Mouse (Mus musculus) embryo, embryonic 9.5 days (tissue): Measurements from ENCODE around the gene Rps6kl1.

ENCODE experiments used
- DNase-seq: peaks from one replicate; pipeline ENCODE4 v3.0.0-alpha.2; 2017; ENCODE audit errors: extremely low spot score

Rps6kl1 gene

DNA sequence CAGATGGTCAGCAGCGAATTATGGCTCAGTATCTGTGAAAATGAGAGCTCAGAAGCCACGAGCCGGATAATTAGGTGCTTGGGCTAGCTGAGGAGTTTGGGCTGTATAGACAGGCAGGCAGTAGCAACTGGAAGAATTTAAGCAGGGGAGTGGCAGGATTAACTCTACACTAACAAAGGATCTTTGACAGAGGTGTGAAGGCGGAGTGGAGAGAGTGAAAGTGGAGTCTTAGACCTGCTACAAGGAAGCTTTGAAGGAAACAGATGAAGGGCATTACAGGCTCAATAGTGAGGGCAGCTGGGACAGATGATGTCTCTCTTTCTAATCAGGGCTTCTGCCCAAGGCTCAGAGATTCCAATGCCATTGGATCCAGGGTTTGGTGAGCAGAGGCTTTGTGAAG, 41.6 kb downstream of the Rps6kl1 start:
- DNase-seq: no peak

DNA sequence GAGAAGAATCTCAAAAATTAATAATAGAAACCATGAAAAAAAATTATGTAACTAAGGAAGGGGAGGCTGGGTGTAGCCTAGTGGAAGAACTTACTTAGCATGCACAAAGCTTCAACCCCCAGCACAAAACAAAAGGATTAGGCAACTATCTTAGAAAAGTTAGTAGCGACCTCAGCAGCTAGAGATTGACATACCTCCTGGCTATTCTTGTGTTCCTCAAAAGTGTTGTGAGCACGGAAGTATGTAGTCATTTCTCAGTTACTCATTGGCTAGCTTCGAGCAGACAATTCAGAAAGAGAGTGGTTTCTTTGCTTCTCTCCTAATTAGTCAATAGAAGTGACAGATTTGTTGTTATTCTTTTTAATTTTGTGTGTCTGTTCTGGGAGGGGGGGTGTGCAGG, 42.4 kb downstream of the Rps6kl1 start:
- DNase-seq: no peak

DNA sequence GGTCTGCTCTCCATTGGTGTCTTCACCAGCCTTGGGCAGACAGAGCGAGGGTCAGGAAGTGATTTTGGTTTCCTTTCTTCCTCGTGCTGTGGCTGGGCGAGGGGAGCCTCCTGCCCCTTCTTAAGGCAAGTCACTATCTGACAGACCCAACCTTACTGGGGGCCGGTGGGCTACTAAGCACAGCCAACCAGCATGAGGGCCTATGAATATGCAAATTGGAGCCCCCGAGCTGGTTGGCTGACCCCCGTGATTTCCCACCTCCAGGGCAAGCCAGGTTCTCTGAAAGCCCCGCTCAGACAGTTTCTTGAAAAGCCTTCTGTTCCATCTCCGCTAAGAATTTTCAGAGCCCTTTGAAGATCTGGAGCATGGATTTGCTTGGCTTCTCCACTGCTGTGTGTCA, 44.8 kb downstream of the Rps6kl1 start:
- peak; percentile 61 for DNase-seq

DNA sequence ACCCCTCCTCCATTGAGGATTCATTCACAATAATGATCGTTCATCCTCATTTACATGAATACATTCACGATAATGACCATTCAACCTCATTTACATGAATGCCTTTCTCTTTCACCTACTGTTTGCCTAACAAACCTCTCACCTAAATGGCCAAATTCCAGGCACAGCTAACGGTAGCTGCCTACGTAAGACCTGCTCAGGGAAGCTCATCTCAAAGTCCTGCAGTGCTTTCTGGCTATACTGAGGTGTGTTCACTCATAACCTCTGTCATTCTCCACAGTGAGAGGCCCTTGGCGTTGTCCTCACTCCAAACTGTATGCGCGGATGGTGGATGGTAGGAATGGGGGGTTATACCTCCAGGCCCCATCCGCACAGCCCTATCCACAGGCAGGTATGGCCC, 46.3 kb downstream of the Rps6kl1 start:
- DNase-seq: no peak

DNA sequence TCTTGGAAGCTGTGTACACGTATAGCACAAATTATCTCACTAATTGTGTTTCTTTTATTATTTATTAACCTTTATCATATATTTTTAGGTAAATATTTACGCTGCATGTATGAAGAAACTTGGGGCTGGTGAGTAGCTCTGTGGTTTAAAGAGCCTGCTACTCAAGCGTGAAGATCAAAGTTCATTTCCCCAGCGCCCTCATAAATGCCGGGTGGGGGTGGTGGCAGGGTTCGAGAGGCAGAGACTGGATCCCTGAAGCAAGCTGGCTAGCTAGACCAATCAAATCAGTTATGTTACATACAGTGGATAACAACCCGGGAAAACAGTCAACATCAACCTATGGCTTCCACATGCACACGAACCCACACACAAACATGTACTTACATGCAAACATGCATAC, 48.0 kb downstream of the Rps6kl1 start:
- DNase-seq: no peak

DNA sequence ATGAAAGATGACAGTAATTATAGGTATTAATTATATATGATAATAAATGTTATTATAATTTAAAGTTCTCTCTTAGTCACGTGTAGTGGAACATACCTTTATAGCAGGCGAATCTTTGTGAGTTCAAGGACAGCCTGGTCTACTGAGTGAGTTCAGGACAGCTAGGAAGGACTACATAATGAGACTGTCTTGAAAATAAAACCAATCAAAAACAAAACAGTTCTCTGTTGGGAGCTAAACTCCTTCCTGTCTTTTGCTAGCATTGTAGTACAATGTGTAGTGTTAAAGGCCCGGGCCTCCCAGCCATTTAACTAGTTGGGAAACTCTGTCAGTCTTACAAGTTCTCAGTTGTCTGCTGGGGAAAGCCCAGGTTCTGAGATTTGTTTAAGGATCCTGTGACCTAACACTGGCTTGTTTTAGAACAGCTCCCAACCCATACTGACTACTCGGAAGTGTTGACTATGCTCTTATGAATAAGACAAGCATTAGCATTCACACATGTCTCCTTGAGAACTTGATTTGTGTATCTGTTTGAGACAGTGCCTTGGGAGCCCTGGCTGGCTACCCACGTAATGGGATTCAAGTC, 49.5 kb downstream of the Rps6kl1 start:
- no peak for DNase-seq

DNA sequence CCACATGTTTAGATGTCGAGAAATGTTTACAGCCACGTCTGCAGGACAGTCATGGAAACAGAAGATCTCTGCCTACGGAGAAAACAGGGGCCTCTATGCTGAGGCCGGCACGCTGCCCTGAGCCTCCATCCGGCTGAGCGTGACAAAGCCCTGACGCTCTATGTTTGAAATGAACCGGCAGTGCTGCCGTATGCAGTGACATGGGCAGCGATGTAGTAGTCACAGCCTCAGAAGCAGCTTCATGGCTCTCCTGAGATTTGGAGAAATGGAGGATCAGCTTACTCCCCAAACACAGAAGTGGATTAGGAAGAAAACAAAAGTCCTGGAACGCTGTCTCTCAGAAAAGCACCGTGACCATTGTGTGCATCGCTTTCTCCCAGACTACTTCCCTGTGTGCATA, 50.1 kb downstream of the Rps6kl1 start:
- no peak for DNase-seq

DNA sequence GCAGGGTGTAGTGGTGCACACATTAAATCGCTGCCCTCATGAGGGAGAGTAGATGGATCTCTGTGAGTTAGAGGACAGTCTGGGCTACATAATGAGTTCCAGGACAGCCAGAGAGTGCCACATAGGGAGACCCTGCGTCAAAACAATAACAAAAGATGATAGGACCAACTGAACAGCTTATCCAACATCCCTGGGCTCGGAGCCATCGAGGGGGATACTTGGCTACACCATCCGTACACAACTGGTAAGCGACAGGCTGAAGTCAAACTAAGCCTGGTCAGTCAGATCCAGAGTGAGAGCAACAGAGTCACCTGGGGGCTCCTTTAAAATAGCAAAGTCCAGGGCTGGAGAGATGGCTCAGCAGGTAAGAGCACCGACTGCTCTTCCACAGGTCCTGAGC, 55.2 kb downstream of the Rps6kl1 start:
- DNase-seq: no peak

DNA sequence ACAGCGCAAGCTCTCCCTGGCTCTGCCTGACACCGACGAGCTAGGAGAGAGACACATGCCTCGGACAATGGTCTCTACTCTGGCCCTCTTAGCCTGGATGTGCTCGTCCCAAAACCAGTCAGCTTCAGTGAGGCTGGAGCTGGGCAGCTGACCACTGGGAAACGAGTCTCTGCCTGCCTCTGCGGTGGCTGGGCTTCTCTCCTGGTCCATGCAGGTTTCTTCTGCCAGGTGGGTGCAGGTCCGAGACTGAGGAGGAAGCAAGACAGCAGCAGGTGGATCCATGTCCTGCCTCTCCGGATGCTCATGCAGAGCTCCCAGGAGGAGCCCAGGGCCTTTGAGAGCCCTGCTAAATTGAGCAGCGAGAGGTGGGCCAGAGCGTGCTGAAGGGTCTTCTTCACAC, 55.9 kb downstream of the Rps6kl1 start:
- no peak for DNase-seq

DNA sequence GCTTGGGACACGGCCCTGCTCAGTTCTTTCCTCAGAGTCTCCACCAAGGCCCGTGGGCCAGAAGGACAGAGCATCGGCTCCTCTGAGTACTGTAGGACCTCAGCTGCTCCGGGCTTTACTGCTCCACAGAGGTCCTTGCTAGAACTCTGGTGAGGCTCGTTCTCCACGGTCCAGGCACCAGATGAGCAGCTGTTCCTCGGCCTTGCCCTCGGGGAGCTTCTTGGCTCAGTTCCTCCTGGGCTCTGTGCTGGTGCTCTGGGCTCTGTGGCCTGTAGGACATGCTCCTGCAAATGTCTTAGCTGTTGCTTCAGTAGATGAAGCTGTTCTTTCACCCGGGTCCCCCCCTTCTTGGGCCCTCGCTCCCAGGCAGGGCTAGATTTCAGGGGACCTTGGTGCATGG, 56.4 kb downstream of the Rps6kl1 start:
- no peak for DNase-seq

DNA sequence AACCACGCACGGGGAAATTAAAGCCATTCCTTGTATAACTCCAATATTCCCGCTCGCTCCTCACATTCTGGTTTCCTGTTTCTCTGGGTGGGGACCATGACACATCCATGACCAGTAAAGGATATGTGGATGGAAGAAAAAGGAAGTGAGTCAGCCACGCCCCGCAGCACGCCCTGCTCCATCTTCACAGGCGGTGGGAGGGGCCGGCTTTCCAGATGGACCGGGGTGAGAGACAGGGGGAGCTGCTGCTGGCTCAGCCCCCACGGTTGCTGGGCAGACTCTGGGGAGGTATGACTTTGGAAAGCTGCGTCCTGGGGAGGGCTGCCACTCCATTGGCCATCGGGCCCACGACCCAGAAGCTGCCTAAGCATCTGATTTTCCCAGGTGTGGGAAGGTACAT, 57.1 kb downstream of the Rps6kl1 start:
- peak; percentile 32 for DNase-seq

GRCm38 (mm10) chr12:85092214-85092613, 58.9 kb downstream of the Rps6kl1 start:
- DNase-seq: peak; percentile 31

GRCm38 (mm10) chr12:85091190-85091589, 59.9 kb downstream of the Rps6kl1 start:
- no peak for DNase-seq

GRCm38 (mm10) chr12:85087845-85088244, 63.2 kb downstream of the Rps6kl1 start:
- DNase-seq: no peak
